In genomic region chr12:80684316-80684715, GRCm38 (mm10) we compare ENCODE assay signal across 28 mouse cellular contexts. TPM values are rescaled to one million over a fixed set of nuclear protein-coding genes. Genes with fewer than 3 reads are reported as not detected.
"Had no signal": no experiment of that assay in that cellular context is flagged by ENCODE, and none has a peak within 500 bp of the region (broad histone marks: within the 10 kb centered on the region; RNA-seq: fewer than 3 reads in every experiment).

No protein-coding gene starts in this region.

- H3K4me1 ChIP-seq: heart, embryonic 10.5 days; heart, embryonic 12.5 days; hindbrain, embryonic 10.5 days; hindbrain, embryonic 12.5 days; limb, embryonic 13.5 days had no signal

- DNase-seq: gastrocnemius, adult 2 months; gastrocnemius, postnatal 10 days; gastrocnemius, postnatal 25 days; heart, adult 18-20 months; heart, postnatal 10 days; heart, postnatal 4 days; kidney, adult 18-20 months; kidney, adult 8-10 months; kidney, postnatal 10 days; kidney, postnatal 25 days; kidney, postnatal 4 days; layer of hippocampus, adult 9-11 months; layer of hippocampus, postnatal 36 days; left cerebral cortex, postnatal 4 days had no signal

- H3K4me3 ChIP-seq: gastrocnemius, adult 2 months; heart, embryonic 10.5 days; heart, embryonic 12.5 days; hindbrain, embryonic 10.5 days; hindbrain, embryonic 12.5 days; intestine, embryonic 15.5 days; layer of hippocampus, adult 2 months; limb, embryonic 13.5 days had no signal

- H3K4me2 ChIP-seq: heart, embryonic 12.5 days; hindbrain, embryonic 12.5 days; hindbrain, embryonic 14.5 days; intestine, embryonic 15.5 days; limb, embryonic 13.5 days had no signal

- H3K27me3 ChIP-seq: heart, embryonic 12.5 days; hindbrain, embryonic 12.5 days; intestine, embryonic 15.5 days had no signal

- ATAC-seq: hindbrain, embryonic 16.5 days; inflammation-experienced regulatory T-cells, adult 6 months; intestine, embryonic 15.5 days; intestine, postnatal 0 days had no signal

- H3K9me3 ChIP-seq: heart, embryonic 10.5 days; heart, embryonic 12.5 days; hindbrain, embryonic 10.5 days; hindbrain, embryonic 12.5 days; intestine, embryonic 15.5 days; limb, embryonic 13.5 days had no signal

- H3K36me3 ChIP-seq: intestine, embryonic 15.5 days had no signal

- H3K9ac ChIP-seq: heart, embryonic 12.5 days; hindbrain, embryonic 12.5 days; hindbrain, embryonic 14.5 days; intestine, embryonic 15.5 days; limb, embryonic 13.5 days had no signal

- H3K27ac ChIP-seq: gastrocnemius, adult 2 months; heart, embryonic 10.5 days; hindbrain, embryonic 10.5 days; hindbrain, embryonic 12.5 days; hindbrain, embryonic 14.5 days; intestine, embryonic 15.5 days; layer of hippocampus, adult 2 months; limb, embryonic 13.5 days had no signal

RNA-seq across cellular contexts. Expression of gene Plekhd1, which starts 8.1 kb away (rescaled TPM):
- total RNA-seq: gastrocnemius, postnatal 25 days; granulocyte monocyte progenitor cell, adult 5-6 weeks; heart, postnatal 25 days had no signal
- polyA plus RNA-seq: limb, embryonic 11.5 days had no signal
